Mouse (Mus musculus): ENCODE results near the gene Fcor. TPM values are rescaled to one million over a fixed set of nuclear protein-coding genes. Genes with fewer than 3 reads are reported as not detected.

Gene Fcor
- polyA plus RNA-seq (2021) = 4.6 TPM

DNA sequence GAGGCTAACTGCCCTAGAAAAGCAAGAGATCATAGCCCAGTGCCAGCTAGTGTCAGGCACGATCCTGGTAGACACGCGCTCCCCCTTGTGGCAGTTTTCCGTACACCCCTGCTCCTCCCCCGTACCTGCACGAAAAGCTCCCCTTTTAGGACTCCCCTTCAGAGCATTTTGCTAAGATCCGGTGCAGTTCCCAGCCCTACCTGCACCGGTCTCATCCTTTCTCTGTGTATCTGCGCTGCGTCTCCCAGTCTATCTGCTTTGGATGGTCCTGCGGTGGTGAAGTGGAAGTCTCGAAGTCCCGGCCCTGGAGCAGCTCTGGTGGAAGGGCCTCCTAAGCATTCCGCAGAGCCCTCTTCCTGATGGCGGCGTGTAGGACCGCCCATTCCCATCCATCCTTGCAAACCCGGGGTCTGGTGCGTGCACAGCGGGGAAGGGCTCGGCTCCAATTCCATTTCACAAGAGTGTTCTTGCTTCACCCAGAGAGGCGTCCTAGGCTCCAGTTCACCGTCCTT lies at the start of gene Fcor:
Fcor (minus strand) TSS at position 383 of the 512 bp plus-strand sequence.
- ChIA-PET POLR2A (interaction anchor here (1.0 to 1.9 kb wide), 3 partner anchors 51 to 163 kb away, joined by 3 to 4 read pairs (median 3); partner anchors contain the start of genes Pet100 and Xab2), CTCF (interaction anchor here (0.7 to 4.4 kb wide), 23 partner anchors 9 to 208 kb away, joined by 3 to 41 read pairs (median 4); partner anchors contain the start of genes C330021F23Rik, Camsap3, Pet100 and Retn)
- peak; percentile 93 for TF ChIP-seq CTCF (IDR thresholded peaks at IDR 0.05)
- ATAC-seq = peak; percentile 52
- in situ Hi-C loops (cut with MboI; ENCODE audit: low pct_unique_long_range_greater_than_20kb) = loop anchor here (5.0 to 10.0 kb wide), 4 partner anchors 45 to 317 kb away; partner anchors contain the start of genes A430078G23Rik and Pcp2
- H3K27me3 ChIP-seq = no peaks in the 10 kb centered on the region
- DNase-seq (ENCODE audit: low read depth, low spot score) = no peak

DNA sequence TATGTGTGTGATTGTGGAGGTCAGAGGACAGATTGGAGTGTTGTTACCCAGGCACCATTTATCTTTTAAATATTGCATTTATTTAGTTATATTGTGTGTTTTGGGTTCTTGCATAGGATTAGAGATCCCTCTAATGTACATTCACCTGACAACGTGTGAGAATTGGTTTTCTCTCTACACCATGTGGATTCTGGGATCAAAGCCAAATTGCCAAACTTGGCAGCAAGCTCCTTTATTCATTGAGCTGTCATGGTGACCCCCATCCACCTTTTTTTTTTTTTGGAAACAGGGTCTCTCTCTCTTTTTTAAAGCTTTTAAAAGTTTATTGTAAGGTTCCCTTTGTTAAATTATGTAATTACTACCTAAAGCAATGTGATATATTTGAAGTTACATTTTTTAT lies 48.9 kb upstream of the Fcor start:
- no peak for DNase-seq (ENCODE audit: low read depth, low spot score)
- no peak for TF ChIP-seq CTCF (IDR thresholded peaks at IDR 0.05)

DNA sequence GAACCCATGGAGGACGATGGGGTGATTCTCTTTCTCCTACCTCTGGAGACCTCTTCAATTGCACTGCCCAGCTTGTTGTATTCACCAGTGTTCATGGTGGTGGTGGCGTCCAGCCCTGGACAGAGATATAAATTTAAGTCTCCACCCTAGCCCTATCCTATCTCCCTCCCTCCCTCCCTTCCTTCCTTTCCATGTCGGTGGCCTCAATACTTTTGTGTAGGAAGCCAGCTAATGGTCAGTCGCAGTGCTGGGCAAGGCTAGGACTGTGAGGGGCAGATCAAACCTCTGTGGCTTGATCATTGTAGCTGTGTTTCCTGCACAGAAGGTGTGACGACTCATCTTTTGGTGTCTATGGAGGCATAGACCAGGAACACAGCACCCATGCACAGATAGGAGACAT lies 48.4 kb upstream of the Fcor start, which contains the start of gene Clec4g:
Clec4g (minus strand) TSS at position 101 of the 400 bp plus-strand sequence.
- ATAC-seq = no peak
- POLR2A ChIA-PET = no interaction called here
- peaks cover 27% of the 10 kb centered on the region for H3K27me3 ChIP-seq
- CTCF ChIA-PET = interaction anchor here (1.0 kb wide), 1 partner anchor 236 kb away, joined by 4 read pairs; no protein-coding TSS in a partner anchor
- DNase-seq (ENCODE audit: low read depth, low spot score) = no peak
- in situ Hi-C loops (cut with MboI; ENCODE audit: low pct_unique_long_range_greater_than_20kb) = loop anchor here (25.0 kb wide), 1 partner anchor 642 kb away; no protein-coding TSS in a partner anchor
- TF ChIP-seq CTCF (IDR thresholded peaks at IDR 0.05) = no peak

More for the DNA sequence above, 48.9 kb upstream of the Fcor start:
- no peak for ATAC-seq
- CTCF ChIA-PET = interaction anchor here (1.0 kb wide), 1 partner anchor 235 kb away, joined by 4 read pairs; no protein-coding TSS in a partner anchor
- in situ Hi-C loops (cut with MboI; ENCODE audit: low pct_unique_long_range_greater_than_20kb) = loop anchor here (25.0 kb wide), 1 partner anchor 641 kb away; no protein-coding TSS in a partner anchor
- H3K27me3 ChIP-seq = peaks cover 24% of the 10 kb centered on the region
- POLR2A ChIA-PET = no interaction called here

DNA sequence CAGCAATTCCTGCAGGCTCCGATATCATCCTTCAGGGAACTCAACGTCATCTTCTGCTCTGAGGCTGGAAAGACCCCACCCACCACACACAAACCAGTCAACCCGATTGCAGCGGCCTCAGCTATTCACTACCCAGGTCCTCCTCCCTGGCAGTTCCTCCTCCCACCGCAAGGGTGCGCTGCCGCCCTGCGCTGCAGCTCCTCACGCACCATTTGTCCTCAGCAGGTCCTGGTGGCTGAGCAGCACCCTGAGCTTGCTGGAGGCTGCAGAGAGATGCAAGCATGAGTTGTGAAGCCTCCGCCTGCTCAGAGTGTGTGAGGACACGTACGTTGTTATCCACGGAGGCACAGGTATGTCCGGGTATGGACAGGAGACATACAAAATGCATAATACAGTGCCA lies 46.4 kb upstream of the Fcor start:
- CTCF ChIA-PET = interaction anchor here (1.0 kb wide), 1 partner anchor 13 kb away, joined by 4 read pairs; no protein-coding TSS in a partner anchor
- TF ChIP-seq CTCF (IDR thresholded peaks at IDR 0.05) = peak; percentile 98
- POLR2A ChIA-PET = no interaction called here
- ATAC-seq = peak; percentile 89
- in situ Hi-C loops (cut with MboI; ENCODE audit: low pct_unique_long_range_greater_than_20kb) = loop anchor here (10.0 to 25.0 kb wide), 2 partner anchors 246 to 644 kb away; no protein-coding TSS in a partner anchor
- peaks cover 31% of the 10 kb centered on the region for H3K27me3 ChIP-seq
- DNase-seq (ENCODE audit: low read depth, low spot score) = no peak

DNA sequence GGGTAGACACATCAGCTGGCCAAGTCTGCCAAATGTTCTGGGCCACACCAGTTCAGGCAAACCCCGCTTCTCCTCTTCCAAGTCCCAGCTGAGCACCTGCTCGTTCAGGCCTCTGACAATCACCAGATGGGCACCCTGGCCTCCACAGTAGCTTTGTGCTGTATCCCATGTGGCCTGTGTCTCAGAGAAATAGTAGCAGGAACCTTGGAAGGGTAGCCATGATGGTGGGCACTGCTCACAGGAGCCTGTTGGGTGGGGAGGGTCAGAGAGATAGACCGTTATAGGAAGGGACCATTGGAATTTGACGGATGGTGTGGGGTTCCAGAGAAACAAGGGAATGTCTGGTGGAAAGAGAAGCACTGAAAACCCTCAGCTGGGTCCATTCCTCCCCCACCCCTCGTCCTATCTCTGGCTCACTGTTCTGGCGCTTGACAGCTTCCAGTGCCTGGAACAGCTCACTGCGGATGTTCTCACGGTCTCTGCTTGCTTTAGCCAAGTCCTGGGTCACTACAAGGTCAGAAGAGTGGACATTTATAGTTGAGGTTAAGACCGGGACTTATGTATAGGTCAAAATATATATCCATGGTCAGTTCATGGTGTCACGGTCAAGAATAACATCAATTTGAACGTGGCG lies 45.3 kb upstream of the Fcor start:
- H3K27me3 ChIP-seq = peaks cover 22% of the 10 kb centered on the region
- DNase-seq (ENCODE audit: low read depth, low spot score) = no peak
- ChIA-PET POLR2A (interaction anchor here (0.5 kb wide), 1 partner anchor 309 kb away, joined by 5 read pairs; no protein-coding TSS in a partner anchor), CTCF (interaction anchor here (1.0 kb wide), 1 partner anchor 14 kb away, joined by 4 read pairs; no protein-coding TSS in a partner anchor)
- TF ChIP-seq CTCF (IDR thresholded peaks at IDR 0.05) = no peak
- ATAC-seq = no peak
- in situ Hi-C loops (cut with MboI; ENCODE audit: low pct_unique_long_range_greater_than_20kb) = loop anchor here (10.0 to 25.0 kb wide), 2 partner anchors 247 to 645 kb away; no protein-coding TSS in a partner anchor

DNA sequence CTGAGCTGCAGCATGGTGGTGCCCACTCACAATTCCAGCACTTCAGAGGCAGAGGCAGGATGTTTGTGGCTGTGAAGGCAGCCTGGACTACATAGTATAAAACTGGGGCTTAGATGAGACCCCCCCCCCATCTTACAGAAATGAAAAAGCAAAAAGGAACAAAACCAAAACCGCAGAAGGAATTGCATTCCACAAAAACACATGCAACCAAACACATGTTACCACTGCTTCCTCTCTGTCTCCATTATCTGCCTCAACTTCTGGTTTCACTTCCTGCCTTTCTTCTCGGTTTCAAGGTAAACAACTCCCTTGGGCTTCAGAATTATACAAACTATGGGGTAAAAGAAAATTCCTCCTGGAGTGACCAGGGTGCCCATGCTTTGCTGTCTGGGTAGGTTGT lies 39.5 kb upstream of the Fcor start:
- no peak for DNase-seq (ENCODE audit: low read depth, low spot score)
- in situ Hi-C loops (cut with MboI; ENCODE audit: low pct_unique_long_range_greater_than_20kb) = loop anchor here (10.0 to 25.0 kb wide), 2 partner anchors 253 to 651 kb away; no protein-coding TSS in a partner anchor
- H3K27me3 ChIP-seq = peaks cover 46% of the 10 kb centered on the region

DNA sequence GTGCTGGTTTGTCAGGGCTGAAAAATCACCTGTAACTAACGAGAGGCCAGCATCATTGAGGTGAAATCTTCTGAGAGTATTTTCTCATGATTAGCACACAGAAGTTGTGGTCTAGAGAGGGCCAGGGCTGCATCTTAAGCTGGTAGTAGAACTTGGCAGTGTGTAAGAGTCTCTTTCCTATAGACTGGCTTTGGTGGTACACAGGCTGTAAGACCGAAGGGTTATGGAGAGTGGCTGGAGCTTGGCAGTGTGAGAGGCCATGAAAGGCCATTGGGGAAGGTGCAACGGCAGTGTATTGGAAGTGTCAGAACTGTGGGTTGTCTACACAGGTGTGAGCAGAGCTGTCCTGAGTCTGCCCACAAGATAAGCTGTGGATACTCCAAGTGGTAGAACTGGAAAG lies 38.1 kb upstream of the Fcor start:
- in situ Hi-C loops (cut with MboI; ENCODE audit: low pct_unique_long_range_greater_than_20kb) = loop anchor here (10.0 to 25.0 kb wide), 2 partner anchors 254 to 652 kb away; no protein-coding TSS in a partner anchor
- DNase-seq (ENCODE audit: low read depth, low spot score) (no peak), ATAC-seq (no peak)
- CTCF ChIA-PET = no interaction called here
- TF ChIP-seq CTCF (IDR thresholded peaks at IDR 0.05) = no peak
- POLR2A ChIA-PET = no interaction called here
- H3K27me3 ChIP-seq = peaks cover 46% of the 10 kb centered on the region

More for the DNA sequence above, 39.5 kb upstream of the Fcor start:
- no peak for ATAC-seq
- CTCF ChIA-PET = no interaction called here
- POLR2A ChIA-PET = no interaction called here
- no peak for TF ChIP-seq CTCF (IDR thresholded peaks at IDR 0.05)

DNA sequence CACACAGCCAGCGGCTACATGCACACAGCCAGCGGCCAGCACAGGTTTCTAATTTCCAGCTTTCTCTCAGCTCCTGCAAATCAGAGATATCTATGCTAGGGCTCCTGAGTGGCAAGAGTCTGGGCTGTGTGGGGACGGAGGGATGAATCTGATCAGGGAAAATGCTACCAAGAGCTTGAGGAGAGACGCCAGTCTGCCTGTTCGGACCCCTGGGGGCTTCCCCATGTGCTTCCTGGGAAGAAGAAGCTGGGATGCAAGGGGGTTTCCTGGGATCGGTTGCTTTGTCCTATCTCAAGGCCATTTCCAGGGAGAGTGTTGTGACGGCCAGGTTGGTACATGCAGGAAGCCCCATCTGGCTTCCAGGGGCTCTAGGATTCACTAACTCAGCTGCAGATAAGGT lies 35.4 kb upstream of the Fcor start:
- DNase-seq (ENCODE audit: low read depth, low spot score) = no peak
- TF ChIP-seq CTCF (IDR thresholded peaks at IDR 0.05) = no peak
- in situ Hi-C loops (cut with MboI; ENCODE audit: low pct_unique_long_range_greater_than_20kb) = loop anchor here (10.0 to 25.0 kb wide), 2 partner anchors 417 to 655 kb away; no protein-coding TSS in a partner anchor
- POLR2A ChIA-PET = interaction anchor here (0.6 kb wide), 1 partner anchor 86 kb away, joined by 4 read pairs; the partner anchor contains the start of gene Pet100
- CTCF ChIA-PET = no interaction called here
- no peak for ATAC-seq
- H3K27me3 ChIP-seq = peaks cover 57% of the 10 kb centered on the region

DNA sequence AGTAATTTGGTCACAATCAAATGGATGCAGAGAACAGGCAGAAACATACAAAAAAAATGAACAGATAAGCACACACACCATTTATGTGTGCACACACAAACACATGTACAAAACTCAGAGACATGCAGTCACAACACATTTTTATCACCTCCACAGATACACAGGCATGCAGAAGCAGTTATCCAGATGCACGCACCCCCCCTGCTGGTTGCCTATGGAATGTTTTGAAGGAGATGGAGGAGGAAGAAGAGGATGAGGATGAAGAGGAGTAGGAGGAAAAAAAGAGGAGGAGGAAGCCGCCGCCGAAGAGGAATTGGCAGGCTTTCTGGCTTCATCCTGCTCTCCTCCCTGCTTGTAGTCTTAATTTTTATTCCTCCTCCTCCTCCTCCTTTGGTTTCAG lies 33.5 kb upstream of the Fcor start:
- ATAC-seq (no peak), DNase-seq (ENCODE audit: low read depth, low spot score) (no peak)
- peak; percentile 54 for TF ChIP-seq CTCF (IDR thresholded peaks at IDR 0.05)
- H3K27me3 ChIP-seq = peaks cover 59% of the 10 kb centered on the region
- ChIA-PET POLR2A (no interaction called here), CTCF (no interaction called here)
- in situ Hi-C loops (cut with MboI; ENCODE audit: low pct_unique_long_range_greater_than_20kb) = loop anchor here (10.0 to 25.0 kb wide), 2 partner anchors 419 to 657 kb away; no protein-coding TSS in a partner anchor

DNA sequence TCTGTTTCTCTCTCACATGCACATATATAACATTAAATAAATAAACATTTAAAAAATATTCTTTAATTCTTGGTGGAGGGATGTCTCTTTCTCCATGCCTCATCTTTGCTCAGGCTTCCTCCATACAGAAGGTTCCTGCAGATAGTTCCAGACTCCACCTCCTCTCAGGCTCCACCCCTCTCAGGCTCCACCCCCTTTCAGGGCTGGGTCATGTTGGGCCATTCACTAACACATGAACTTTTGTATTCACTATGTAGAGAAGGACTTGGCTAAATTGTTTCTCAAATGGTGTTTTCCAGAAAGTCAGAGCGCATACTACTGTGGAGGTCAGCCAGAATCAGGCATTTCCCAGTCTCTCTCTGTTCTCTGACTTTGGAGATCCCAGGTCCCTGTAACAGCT lies 29.3 kb upstream of the Fcor start:
- ChIA-PET POLR2A (no interaction called here), CTCF (no interaction called here)
- H3K27me3 ChIP-seq = peaks cover 53% of the 10 kb centered on the region
- no peak for TF ChIP-seq CTCF (IDR thresholded peaks at IDR 0.05)
- DNase-seq (ENCODE audit: low read depth, low spot score) (no peak), ATAC-seq (no peak)
- in situ Hi-C loops (cut with MboI; ENCODE audit: low pct_unique_long_range_greater_than_20kb) = loop anchor here (10.0 to 25.0 kb wide), 2 partner anchors 423 to 661 kb away; no protein-coding TSS in a partner anchor

Data from Patski (cell line).